Mouse (Mus musculus) heart, postnatal 14 days (tissue): Measurements from ENCODE around the gene Dnah2. TPM values are rescaled to one million over a fixed set of nuclear protein-coding genes. Genes with fewer than 3 reads are reported as not detected.

Source experiments
- DNase-seq, 2 experiments: peaks; one replicate each; pipeline ENCODE4 v3.0.0; 2021 to 2022
- intact Hi-C: fragments of 180-260 bp; cut with DNase I; formaldehyde crosslinking; loops from one replicate; pipeline ENCODE4 v1.15.1; 2025
- microRNA-seq, 2 experiments: library from miRNA; unstranded; fragments of <30 nt; microRNA quantifications; one replicate each; pipeline ENCODE4 v1.2.0; 2021 to 2022
- total RNA-seq, 2 experiments: library from RNA; stranded (reverse); gene quantifications; 2 replicates each; pipeline ENCODE4 v1.2.3; 2021

Dnah2 gene
- total RNA-seq, 2 experiments from 2014 or later = 0.07 to 0.38 TPM

DNA sequence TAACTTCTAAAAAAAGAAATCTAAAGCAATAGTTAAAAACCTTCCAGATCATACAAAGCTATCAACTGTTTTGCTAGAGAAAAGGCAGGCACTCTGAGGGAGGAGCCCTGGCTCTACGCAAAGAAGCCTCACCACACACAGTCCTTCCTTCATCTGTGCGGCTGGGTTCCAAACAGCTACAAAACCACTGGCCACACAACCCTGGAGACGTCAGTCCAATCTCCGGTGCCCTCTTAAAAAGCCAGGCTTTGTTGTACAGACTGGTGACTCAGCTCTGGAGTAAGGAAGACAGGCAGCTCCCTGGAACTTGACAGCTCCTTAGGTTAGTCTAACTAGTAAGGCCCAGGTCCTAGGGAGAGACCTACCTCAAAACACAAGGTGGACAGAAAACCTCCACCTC, 173.3 kb downstream of the Dnah2 start:
- intact Hi-C loops = no loop called here
- no peak for DNase-seq

DNA sequence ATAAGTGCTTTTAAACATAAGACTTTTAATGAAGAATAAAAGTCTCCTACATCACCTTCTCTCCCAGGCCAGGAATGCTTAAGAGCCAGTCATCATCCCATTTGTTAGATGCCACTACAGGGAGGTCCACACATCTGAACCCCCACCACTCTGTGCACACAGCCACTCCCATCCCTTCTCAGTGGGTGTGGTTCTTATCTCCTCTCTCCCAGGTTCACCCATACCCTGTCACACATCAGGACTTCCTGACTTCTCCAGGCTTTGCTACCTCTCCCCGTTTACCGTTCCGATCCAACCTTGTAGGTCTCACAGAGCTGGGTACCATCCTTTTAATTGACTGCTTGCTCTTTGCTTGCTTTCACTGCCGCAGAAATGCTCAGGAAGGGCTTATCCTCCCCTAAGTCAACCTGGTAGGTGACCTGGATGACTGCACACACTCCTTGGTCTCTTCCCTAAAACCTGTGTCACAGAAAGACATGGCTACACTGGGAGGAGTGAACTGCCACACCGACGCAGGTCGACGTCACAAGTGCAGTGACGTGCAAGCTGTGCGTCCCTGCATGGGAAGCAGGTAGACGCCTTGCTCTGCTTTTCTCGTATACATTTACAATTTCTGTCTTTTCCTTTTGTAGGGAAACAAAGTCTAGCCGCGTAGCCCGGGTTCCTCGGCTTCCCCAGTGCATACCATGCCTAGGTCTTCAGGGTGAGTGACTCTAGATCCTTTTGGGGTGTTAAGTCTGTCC, 175.5 kb downstream of the Dnah2 start:
- no peak for DNase-seq
- intact Hi-C loops = no loop called here

DNA sequence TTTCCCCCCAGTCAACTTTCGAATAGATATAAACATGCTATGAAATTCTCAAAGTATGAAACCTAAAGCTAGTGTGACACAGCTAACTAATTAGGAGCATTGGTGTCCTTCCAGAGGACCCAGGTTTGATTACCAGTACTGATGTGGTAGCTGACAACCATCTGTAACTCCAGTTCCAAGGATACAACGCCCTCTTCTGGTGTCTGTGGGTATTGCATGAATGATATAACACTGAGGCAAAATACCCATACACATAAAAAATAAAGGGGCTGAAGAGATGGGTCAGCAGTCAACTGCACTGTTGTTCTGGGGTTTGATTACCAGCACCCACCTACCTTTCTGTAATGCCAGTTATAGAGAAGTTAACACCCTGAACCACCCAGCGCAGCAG, 176.1 kb downstream of the Dnah2 start:
- intact Hi-C loops = no loop called here
- DNase-seq = no peak

DNA sequence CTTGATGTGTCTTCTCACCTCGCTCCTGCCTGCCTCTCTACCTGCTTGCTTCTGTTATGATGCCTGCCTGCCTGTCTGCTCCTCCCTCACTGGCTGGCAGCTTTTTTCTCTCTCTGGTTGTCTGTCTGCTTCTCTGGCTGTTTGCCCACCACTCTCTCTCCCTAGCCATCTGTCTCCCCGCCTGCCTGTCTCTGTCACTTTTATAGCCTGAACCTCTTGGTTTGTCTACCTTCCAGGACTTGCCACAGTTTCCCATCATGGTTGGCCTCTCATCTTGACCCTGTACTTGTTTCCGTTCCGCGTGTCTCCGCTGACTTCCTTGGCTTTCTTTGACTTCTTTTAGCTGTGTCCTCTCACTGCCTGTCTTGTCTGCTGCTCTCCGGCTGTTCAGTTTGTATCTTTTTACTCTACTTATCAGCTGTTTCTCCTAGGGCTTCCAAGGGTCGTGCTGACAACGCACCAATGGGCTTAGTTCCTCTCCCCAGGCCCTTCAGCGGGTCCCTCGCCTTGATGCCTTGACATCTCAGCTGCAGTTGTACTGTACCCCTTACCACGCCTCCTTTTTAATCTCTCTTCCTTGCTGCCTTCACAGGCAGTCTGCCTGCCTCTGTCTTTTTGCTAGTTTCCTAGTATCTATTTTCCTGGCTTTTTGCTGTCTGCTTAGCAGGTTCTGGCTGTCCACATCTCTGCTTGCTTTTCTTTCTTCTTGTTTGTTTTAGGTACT, 176.7 kb downstream of the Dnah2 start:
- no peak for DNase-seq
- intact Hi-C loops = no loop called here

DNA sequence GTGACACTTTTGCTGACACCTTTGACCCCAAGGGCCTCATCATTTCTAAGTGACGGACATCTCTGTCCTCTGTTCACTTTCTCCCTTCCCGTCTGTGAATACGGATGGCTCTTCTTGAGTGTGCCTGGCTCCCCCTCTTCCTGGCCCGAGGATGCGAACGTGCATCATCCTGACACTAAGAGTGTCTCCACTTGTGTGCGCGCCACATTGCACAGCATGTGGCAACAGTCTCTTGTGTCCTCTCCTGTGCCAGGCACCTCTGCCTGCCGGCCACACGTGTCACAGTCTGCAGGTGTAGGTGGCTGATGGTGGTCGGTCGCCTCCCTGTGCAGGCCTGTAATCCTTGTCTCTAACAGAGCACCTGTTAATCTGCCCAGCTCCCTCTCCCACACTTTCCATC, 177.3 kb downstream of the Dnah2 start:
- no peak for DNase-seq
- intact Hi-C loops = no loop called here

GRCm38 (mm10) chr11:69370817-69371215, 178.1 kb downstream of the Dnah2 start:
- intact Hi-C loops = no loop called here
- DNase-seq = no peak

Small RNA genes within 50 kb of the gene (microRNA-seq; reads per million reads assigned to microRNA genes)
- 0 reads per million in 2 experiments for gene Gm27493

Other genes with a start within 250 kb of the Dnah2 start
- 1 to 10 TPM; 3.4 to 6.1 TPM for gene Cntrob, start 225.3 kb downstream of the Dnah2 start, total RNA-seq
- 10 to 100 TPM; 54.0 to 61.4 TPM for gene Trappc1, start 225.1 kb downstream of the Dnah2 start, total RNA-seq
- under 1 TPM; 0.51 to 0.67 TPM for gene Kcnab3, start 222.9 kb downstream of the Dnah2 start, total RNA-seq
- under 1 TPM; 0.34 to 0.48 TPM for gene Rnf227, start 208.6 kb downstream of the Dnah2 start, total RNA-seq
- gene Chd3, start 179.7 kb downstream of the Dnah2 start, total RNA-seq = 10 to 100 TPM; 45.4 to 47.4 TPM
- gene Naa38, start 153.6 kb downstream of the Dnah2 start, total RNA-seq = 10 to 100 TPM; 85.4 to 91.7 TPM
- gene Cyb5d1, start 153.5 kb downstream of the Dnah2 start, total RNA-seq = 10 to 100 TPM; 25.0 to 29.3 TPM
- gene Tmem88, start 150.9 kb downstream of the Dnah2 start, total RNA-seq = 10 to 100 TPM; 37.4 to 39.6 TPM
- gene Kdm6b, start 135.4 kb downstream of the Dnah2 start, total RNA-seq = 10 to 100 TPM; 45.7 to 50.6 TPM
- 10 to 100 TPM; 60.5 to 70.3 TPM for gene Efnb3, start 11.1 kb upstream of the Dnah2 start, total RNA-seq
- 1 to 10 TPM; 4.3 to 6.5 TPM for gene Wrap53, start 31.1 kb upstream of the Dnah2 start, total RNA-seq
- 10 to 100 TPM; 22.1 to 27.3 TPM for gene Trp53, start 31.2 kb upstream of the Dnah2 start, total RNA-seq
- gene Atp1b2, start 56.8 kb upstream of the Dnah2 start, total RNA-seq = 10 to 100 TPM; 31.8 to 31.9 TPM
- not detected for gene Shbg, start 68.8 kb upstream of the Dnah2 start, total RNA-seq
- 1 to 10 TPM; 1.6 to 2.5 TPM for gene Sat2, start 72.9 kb upstream of the Dnah2 start, total RNA-seq
- 10 to 100 TPM; 69.2 to 71.6 TPM for gene Fxr2, start 83.9 kb upstream of the Dnah2 start, total RNA-seq
- gene Sox15, start 106.2 kb upstream of the Dnah2 start, total RNA-seq = not detected
- gene Mpdu1, start 113.5 kb upstream of the Dnah2 start, total RNA-seq = 10 to 100 TPM; 20.9 to 21.6 TPM
- gene Cd68, start 117.0 kb upstream of the Dnah2 start, total RNA-seq = 1 to 10 TPM; 5.6 to 7.5 TPM
- 100 to 1,000 TPM; 236 to 287 TPM for gene Eif4a1, start 123.3 kb upstream of the Dnah2 start, total RNA-seq
- 10 to 100 TPM; 39.7 to 42.1 TPM for gene Senp3, start 133.0 kb upstream of the Dnah2 start, total RNA-seq
- 1 to 10 TPM; 2.7 to 3.2 TPM for gene Tnfsf13, start 136.7 kb upstream of the Dnah2 start, total RNA-seq
- gene Tnfsf12, start 146.7 kb upstream of the Dnah2 start, total RNA-seq = 10 to 100 TPM; 14.8 to 20.2 TPM
- 1 to 10 TPM; 2.9 to 4.1 TPM for gene Tnfsfm13, start 147.0 kb upstream of the Dnah2 start, total RNA-seq
- 10 to 100 TPM; 35.6 to 37.5 TPM for gene Polr2a, start 209.5 kb upstream of the Dnah2 start, total RNA-seq
- under 1 TPM in 1 of 2 experiments, not detected in 1; 0.12 TPM for gene Slc35g3, start 212.9 kb upstream of the Dnah2 start, total RNA-seq
- gene Zbtb4, start 216.8 kb upstream of the Dnah2 start, total RNA-seq = 10 to 100 TPM; 36.5 to 43.3 TPM
- 1 to 10 TPM; 5.4 to 6.0 TPM for gene Chrnb1, start 246.8 kb upstream of the Dnah2 start, total RNA-seq